Comparison of ENCODE assay signal across 8 mouse cellular contexts in genomic region chr2:180582481-180583153, GRCm38 (mm10). TPM values are rescaled to one million over a fixed set of nuclear protein-coding genes. Genes with fewer than 3 reads are reported as not detected.
DNase-seq lines count a peak whose midpoint lies in the region; ATAC-seq lines count a peak whose summit lies in the region.

No protein-coding gene starts in this region.

- peak overlapping the region; percentile 78 for H3K4me2 ChIP-seq in intestine, embryonic 14.5 days (ENCODE audit: low read length)

- peaks cover 31% of the 10 kb centered on the region for H3K36me3 ChIP-seq in intestine, embryonic 14.5 days (ENCODE audit: control insufficient read depth, insufficient read depth, low read length)

- H3K27ac ChIP-seq in intestine, embryonic 14.5 days (ENCODE audit: low read depth) = no peak overlapping the region

- peak overlapping the region; percentile 82 for H3K4me3 ChIP-seq in intestine, embryonic 14.5 days (ENCODE audit: low read depth, low read length)

- H3K27me3 ChIP-seq in intestine, embryonic 14.5 days (replicated peaks; ENCODE audit: control insufficient read depth, insufficient read depth, low read length) = 0 out of 2 replicates have a peak, but pooled peaks cover 3% of the 10 kb centered on the region

- no peaks in the 10 kb centered on the region for H3K9me3 ChIP-seq in intestine, embryonic 14.5 days (ENCODE audit: control insufficient read depth, low read length)

- H3K4me1 ChIP-seq in intestine, embryonic 14.5 days (replicated peaks; ENCODE audit: control insufficient read depth, insufficient read depth, low read length) = peaks cover 9% of the 10 kb centered on the region

- peak; percentile 99 to 100 for DNase-seq in adrenal gland, adult 18-20 months (ENCODE audit: low spot score in 2 of 2)
- DNase-seq in embryo, embryonic 11 days = peak; percentile 97
- peak; percentile 92 for DNase-seq in gastrocnemius, postnatal 25 days
- DNase-seq in intestine, embryonic 14.5 days (ENCODE audit: low spot score) = peak; percentile 99
- DNase-seq in left cerebral cortex, postnatal 14 days (ENCODE audit: low spot score in 2 of 2) = peak; percentile 96 to 98
- peak; percentile 97 for DNase-seq in mesoderm, embryonic 11.5 days (ENCODE audit: low read depth, low spot score)
- peak; percentile 92 to 93 for DNase-seq in right cerebral cortex, postnatal 36 days (ENCODE audit: low spot score in 2 of 2)
- DNase-seq in yolk sac, embryonic 10.5 days (ENCODE audit: low spot score) = peak; percentile 92

- H3K9ac ChIP-seq in intestine, embryonic 14.5 days (ENCODE audit: low read length) = peak overlapping the region; percentile 91

- intact Hi-C loops in left cerebral cortex, postnatal 14 days (cut with DNase I) = loop anchor here (2.0 to 5.0 kb wide), 3 partner anchors 75 to 194 kb away; partner anchors contain the start of gene Bhlhe23

- under 1% methylated on average over 56 of the region's 57 CpGs for WGBS in intestine, embryonic 14.5 days

- ATAC-seq in intestine, embryonic 14.5 days (replicated peaks; ENCODE audit: low FRiP score, low TSS enrichment, low read depth) = peak; percentile 76

RNA-seq across cellular contexts. Expression of gene Mrgbp, which starts 1.5 kb away (rescaled TPM):
- total RNA-seq in adrenal gland, adult 18-20 months (2021) = 10 to 100 TPM; 14.5 to 17.2 TPM
- total RNA-seq in gastrocnemius, postnatal 25 days (2021) = 1 to 10 TPM; 4.1 to 4.5 TPM
- 26.2 and 27.3 TPM in 2 replicates for polyA plus RNA-seq in intestine, embryonic 14.5 days (2014; fragmentation: Nextera tagmentation; extraction: Ambion mirVana)
- total RNA-seq in left cerebral cortex, postnatal 14 days (2021) = 10 to 100 TPM; 15.9 to 20.9 TPM

RNA-seq across cellular contexts. Expression of gene Ogfr, which starts 6.4 kb away (rescaled TPM):
- total RNA-seq in adrenal gland, adult 18-20 months (2021) = 10 to 100 TPM; 36.6 to 46.6 TPM
- 10 to 100 TPM; 20.0 to 23.6 TPM for total RNA-seq in gastrocnemius, postnatal 25 days (2021)
- 62.7 and 64.6 TPM in 2 replicates for polyA plus RNA-seq in intestine, embryonic 14.5 days (2014; fragmentation: Nextera tagmentation; extraction: Ambion mirVana)
- 10 to 100 TPM; 61.5 to 62.9 TPM for total RNA-seq in left cerebral cortex, postnatal 14 days (2021)

RNA-seq across cellular contexts. Expression of gene Col9a3, which starts 15.0 kb away (rescaled TPM):
- under 1 TPM; 0.17 to 0.38 TPM for total RNA-seq in adrenal gland, adult 18-20 months (2021)
- under 1 TPM; 0.16 to 0.59 TPM for total RNA-seq in gastrocnemius, postnatal 25 days (2021)
- polyA plus RNA-seq in intestine, embryonic 14.5 days (2014; fragmentation: Nextera tagmentation; extraction: Ambion mirVana) = 6.6 and 7.2 TPM in 2 replicates
- total RNA-seq in left cerebral cortex, postnatal 14 days (2021) = 10 to 100 TPM; 23.2 to 31.7 TPM

RNA-seq across cellular contexts. Expression of gene Tcfl5, which starts 59.9 kb away (rescaled TPM):
- total RNA-seq in adrenal gland, adult 18-20 months (2021) = not detected
- total RNA-seq in gastrocnemius, postnatal 25 days (2021) = under 1 TPM in 1 of 2 experiments, not detected in 1; 0.18 TPM
- polyA plus RNA-seq in intestine, embryonic 14.5 days (2014; fragmentation: Nextera tagmentation; extraction: Ambion mirVana) = 0.09 and 0.19 TPM in 2 replicates
- total RNA-seq in left cerebral cortex, postnatal 14 days (2021) = 1 to 10 TPM; 2.5 to 3.3 TPM

Comparison
In these comparisons a context has a peak if more than half of its experiments do, and no peak if none do; other contexts are left out.
1. RNA of gene Col9a3, which starts 15.0 kb away (total RNA-seq): 23.2 to 31.7 TPM in left cerebral cortex, postnatal 14 days; 0.16 to 0.59 TPM in gastrocnemius, postnatal 25 days and 0.17 to 0.38 TPM in adrenal gland, adult 18-20 months; every median in the first group is over 10 times any median in the second.
2. Peak in every context shown above with its lines, with median percentiles within 50 percentile points of each other: DNase-seq.